Mouse (Mus musculus): ENCODE data around the gene Cx3cr1.
A peak's percentile ranks its signal among the peaks of the same experiment; 100 is the strongest.
"Not testable (repeated sequence)": the region's sequence is repeated elsewhere in the genome, so short reads cannot be mapped to it uniquely, and the experiment has no call there.

The Cx3cr1 gene

GRCm38 (mm10) chr9:120023086-120023811, 46.4 kb downstream of the Cx3cr1 start, which contains the start of gene Xirp1:
TSS of gene Xirp1 (minus strand) at chr9:120023598.
- no peak for DNase-seq

DNA sequence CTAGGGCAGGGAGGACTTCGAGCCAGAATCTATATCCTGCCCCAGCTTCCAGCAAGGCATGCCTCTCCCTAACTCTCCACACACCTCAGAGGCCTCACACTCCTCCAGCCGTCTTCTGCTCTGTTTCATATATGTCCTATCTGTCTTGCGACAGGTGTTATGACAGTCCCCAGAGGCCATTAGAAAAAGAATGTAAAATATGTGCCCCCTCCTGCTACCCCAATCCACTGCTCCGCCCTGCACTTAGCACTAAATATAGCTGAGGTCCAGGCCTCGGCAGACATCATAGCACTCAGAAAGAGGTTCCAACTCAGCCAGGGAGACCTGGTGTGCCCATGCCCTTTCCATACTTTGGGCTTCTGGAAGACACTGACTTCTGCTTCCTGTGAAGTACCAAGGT, 48.5 kb downstream of the Cx3cr1 start:
- no peak for DNase-seq

- DNase-seq, result peak; percentile 87
Observed at GRCm38 (mm10) chr9:120020285-120020890, 49.3 kb downstream of the Cx3cr1 start.

DNA sequence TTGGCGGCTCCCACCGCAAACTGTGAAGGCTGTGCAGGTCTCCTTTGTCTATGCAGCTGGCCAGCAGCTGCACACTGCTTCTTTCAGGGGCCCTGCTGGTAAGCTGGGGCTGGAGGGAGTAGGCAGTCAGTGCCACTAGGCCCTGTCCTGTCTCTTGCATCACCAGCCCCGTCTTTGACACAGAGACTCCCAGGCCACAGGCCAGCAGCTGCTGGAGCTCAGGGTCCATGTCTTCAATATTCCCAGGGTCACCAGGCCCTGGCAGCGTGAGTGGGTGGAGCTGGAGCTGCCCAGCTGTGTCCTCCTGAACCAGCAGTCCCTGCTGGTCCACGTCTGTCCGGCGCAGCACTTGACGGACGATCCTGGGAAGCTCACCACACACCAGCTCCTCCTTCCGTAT, 52.7 kb downstream of the Cx3cr1 start:
- no peak for DNase-seq

DNA sequence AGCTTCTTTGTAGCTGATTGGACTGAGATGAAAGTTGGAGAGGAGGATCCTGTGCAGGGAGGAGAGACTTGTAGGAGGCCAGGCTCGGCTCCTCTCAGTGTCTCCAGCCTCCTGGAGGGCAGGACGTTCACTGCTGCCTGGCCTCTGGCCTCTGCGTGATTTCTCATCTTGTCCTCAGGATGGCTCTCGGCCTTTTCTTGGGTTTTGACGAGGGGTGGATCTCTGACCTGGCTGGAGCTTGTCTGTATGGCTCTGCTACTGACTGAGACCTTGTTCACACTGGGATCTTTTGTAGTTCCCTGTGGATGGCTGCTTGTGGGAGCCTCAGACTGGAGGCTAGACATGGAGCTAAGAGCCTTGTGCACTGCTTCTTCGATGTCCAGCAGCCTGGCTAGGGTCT, 54.9 kb downstream of the Cx3cr1 start:
- DNase-seq, result no peak

- DNase-seq, result no peak
Observed at GRCm38 (mm10) chr9:120013251-120013820, 56.3 kb downstream of the Cx3cr1 start.

- no peak for DNase-seq
Observed at GRCm38 (mm10) chr9:120012781-120013180, 56.9 kb downstream of the Cx3cr1 start.

- not testable (repeated sequence) for DNase-seq
Observed at GRCm38 (mm10) chr9:120012161-120012560, 57.5 kb downstream of the Cx3cr1 start.

- peak; percentile 81 for DNase-seq
Observed at GRCm38 (mm10) chr9:120011533-120011932, 58.1 kb downstream of the Cx3cr1 start.

DNA sequence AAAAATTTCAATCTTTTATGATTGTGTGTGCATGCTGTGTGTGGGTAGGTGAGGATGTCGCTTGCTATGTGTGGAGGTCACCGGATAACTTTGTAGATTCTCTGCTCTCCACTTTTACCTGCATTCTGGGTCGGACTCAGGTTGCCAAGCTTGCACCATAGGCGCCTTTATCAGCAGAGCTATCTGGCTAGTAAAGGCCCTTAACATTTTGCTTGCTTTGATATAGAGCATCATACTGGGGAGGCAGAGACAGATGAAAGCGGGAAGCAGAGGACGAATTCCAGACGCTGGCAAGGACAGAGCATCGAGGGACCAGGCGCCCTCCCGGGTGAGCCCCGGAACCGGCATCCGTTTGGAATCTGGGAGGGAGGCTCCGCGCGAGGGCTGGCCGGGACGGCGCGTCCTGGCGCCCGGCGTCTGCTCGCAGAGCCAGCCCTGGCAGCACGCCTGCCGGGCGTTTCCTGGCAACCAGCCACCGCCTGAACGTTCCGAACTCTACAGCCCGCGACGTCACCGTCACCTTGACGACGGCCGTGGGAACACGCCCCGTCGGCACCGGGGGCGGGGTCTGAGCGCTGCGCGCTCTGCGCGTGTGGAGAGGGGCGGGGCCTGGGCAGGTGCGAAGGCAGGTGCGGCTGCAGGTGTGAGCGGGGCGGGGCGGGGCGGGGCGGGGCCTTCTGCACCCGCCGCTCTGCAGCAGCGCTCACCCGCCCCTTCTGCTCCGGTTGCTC, 58.7 kb downstream of the Cx3cr1 start:
- peak; percentile 99 for DNase-seq

DNA sequence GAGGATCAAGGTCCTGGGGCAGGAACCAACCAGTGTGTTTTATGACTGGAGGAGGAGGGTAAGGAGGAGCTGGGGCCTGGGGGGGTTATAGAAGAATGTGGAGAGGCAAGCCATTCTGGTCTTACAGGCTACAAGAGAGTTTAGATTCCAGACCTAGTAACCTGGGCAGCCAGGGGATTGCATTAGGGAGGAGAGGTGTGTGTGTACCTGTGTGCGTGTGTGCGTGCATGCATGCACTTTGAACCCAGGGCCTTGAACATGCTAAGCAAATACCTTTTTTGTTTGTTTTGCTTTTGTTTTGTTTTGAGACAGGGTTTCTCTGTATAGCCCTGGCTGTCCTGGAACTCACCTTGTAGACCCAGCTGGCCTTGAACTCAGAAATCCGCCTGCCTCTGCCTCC, 59.8 kb downstream of the Cx3cr1 start:
- no peak for DNase-seq

DNA sequence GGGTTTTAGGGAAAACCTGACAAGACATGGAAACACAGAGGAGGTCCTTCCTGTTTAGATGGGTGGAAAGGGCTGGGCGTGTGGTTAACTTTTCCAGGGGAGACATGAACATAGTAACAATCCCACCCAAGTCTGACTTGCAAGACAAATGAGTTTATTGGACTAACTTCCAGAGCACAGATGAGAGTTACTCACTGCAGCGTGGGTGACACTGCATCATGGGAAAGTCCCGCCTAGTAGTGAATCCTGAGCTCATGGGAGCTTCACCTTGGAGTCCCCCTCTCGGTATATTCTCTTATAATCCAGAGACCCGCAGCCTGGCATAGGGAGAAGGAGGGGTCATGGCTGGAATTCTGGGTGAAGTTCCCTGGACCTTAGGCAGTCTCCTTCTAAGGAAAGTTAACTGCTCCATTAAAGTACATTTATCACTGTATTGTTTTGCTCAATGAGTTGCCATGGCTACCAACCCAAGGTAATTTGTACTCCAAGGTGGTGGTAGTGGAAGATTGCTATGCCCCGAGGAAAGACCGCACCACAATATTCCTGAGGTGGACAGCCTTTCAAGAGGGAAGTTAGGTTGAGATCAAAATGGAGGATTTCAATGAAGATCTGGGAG, 60.3 kb downstream of the Cx3cr1 start:
- no peak for DNase-seq

- no peak for DNase-seq
Observed at GRCm38 (mm10) chr9:120007833-120008232, 61.8 kb downstream of the Cx3cr1 start.

- DNase-seq, result no peak
Observed at GRCm38 (mm10) chr9:120005936-120006335, 63.7 kb downstream of the Cx3cr1 start.

DNA sequence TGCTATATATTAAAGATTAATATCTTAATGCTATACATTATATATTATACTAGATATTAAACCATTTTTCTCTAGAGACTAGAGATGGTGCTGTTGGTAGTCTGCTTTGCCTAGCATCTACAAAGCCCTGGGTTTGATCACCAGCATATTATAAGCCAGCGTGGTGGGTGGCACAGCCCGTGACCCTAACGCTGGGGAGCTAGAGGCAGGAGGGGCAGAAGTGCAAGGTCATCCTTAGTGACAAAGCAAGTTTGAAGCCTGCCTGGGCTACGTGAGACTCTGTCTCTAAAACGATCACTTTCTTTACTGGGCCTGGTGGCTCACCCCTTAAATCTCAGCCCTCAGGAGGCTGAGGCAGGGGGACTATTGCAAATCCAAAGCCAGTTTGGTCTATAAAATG, 66.8 kb downstream of the Cx3cr1 start:
- no peak for DNase-seq

GRCm38 (mm10) chr9:120001945-120002725, 67.5 kb downstream of the Cx3cr1 start:
- peak; percentile 94 for DNase-seq

GRCm38 (mm10) chr9:120000761-120001160, 68.9 kb downstream of the Cx3cr1 start:
- DNase-seq, result no peak

DNA sequence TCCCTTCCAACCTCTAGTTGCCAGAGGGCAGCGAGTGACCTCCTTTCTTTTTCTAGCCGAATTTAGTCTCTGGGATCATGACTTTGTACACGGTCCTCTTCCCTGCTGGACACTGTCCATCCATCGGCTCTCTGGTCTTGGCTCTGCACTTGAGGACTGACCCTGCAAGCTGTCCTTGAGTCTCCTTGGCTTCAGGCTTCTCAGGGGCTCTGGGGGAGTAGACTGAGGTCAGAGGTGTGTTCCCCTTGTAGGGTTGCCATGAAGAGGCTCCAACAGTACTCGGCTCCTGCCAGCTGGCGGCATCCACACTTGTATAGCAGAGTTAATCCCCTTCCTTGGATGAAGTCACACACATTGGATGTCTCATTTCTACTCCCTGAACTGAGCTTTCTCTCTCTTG, 70.0 kb downstream of the Cx3cr1 start:
- no peak for DNase-seq

DNA sequence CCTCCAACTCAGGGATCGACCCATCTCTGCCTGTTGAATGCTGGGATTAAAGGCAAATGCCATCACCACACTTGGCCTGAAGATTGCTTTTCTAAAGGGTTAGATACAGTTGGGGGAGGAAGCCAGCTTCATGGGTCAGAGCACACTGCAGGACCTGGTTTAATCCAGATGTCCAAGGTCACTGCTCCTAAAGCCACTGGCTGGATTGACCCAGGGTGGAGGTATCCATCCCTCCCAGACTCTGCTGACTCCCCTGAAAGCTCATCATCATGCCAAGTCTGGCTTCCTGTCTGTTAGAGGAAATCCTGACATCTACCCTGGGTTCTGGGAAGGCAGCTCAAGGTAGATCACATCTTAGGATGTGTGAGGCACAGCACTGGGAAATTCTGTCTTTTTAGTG, 70.9 kb downstream of the Cx3cr1 start:
- no peak for DNase-seq

GRCm38 (mm10) chr9:119996080-119996479, 73.6 kb downstream of the Cx3cr1 start:
- DNase-seq, result no peak

DNA sequence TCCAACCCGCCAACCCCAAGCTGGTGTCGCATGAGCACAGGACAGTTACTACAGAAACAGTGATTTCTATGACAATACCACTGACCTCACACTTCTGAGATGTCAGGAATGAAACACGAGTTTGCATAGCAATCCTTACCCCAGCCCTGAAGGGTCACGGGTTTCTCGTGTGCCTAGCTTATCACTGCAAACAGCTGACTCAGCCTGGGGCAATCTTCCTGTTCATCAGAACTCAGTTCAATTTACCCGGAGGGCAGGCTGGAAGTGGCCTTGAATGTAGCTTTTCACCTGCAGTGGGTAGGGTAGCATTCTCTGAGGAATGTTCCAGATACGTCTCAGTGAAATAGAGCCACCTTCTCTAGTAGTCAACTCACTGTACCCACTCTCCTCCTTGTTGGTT, 75.5 kb downstream of the Cx3cr1 start:
- no peak for DNase-seq

All from kidney, postnatal 10 days (tissue).